Mouse (Mus musculus) midbrain, embryonic 11.5 days (tissue): ENCODE results near the gene Sin3a. TPM values are rescaled to one million over a fixed set of nuclear protein-coding genes. Genes with fewer than 3 reads are reported as not detected.

Experiments used
- ATAC-seq: fragments of 200-750 bp; cut with Nextera tagmentation; 2 replicates; pipeline ENCODE4 v1.8.0; 2017; ENCODE audit warnings: moderate TSS enrichment, moderate library complexity; ENCODE audit not compliant: low FRiP score
- DNase-seq: peaks from one replicate; pipeline ENCODE4 v3.0.0; 2015; ENCODE audit warnings: low spot score; ENCODE audit errors: missing footprints
- H3K27ac ChIP-seq: fragments of 300-500 bp; sonication (generic); 2 replicates; pipeline ENCODE4 v1.5.1; 2014; ENCODE audit warnings: low read depth, low read length
- H3K27me3 ChIP-seq: fragments of 300-500 bp; sonication (generic); 2 replicates; pipeline ENCODE4 v1.6.1; 2014; ENCODE audit warnings: mild to moderate bottlenecking, low read length, moderate library complexity, mixed read lengths; ENCODE audit not compliant: control insufficient read depth, insufficient read depth
- H3K36me3 ChIP-seq: fragments of 300-500 bp; sonication (generic); 2 replicates; pipeline ENCODE4 v1.6.1; 2014; ENCODE audit warnings: mild to moderate bottlenecking, low read length, moderate library complexity, mixed read lengths; ENCODE audit not compliant: control insufficient read depth, insufficient read depth
- H3K4me1 ChIP-seq: fragments of 300-500 bp; sonication (generic); 2 replicates; pipeline ENCODE4 v1.6.1; 2014; ENCODE audit warnings: low read length; ENCODE audit not compliant: control insufficient read depth, insufficient read depth
- H3K4me2 ChIP-seq: fragments of 300-500 bp; sonication (generic); 2 replicates; pipeline ENCODE4 v1.6.1; 2014; ENCODE audit warnings: mild to moderate bottlenecking, moderate library complexity
- H3K4me3 ChIP-seq: fragments of 300-500 bp; sonication (generic); 2 replicates; pipeline ENCODE4 v1.5.1; 2014; ENCODE audit warnings: low read depth, low read length
- H3K9ac ChIP-seq: fragments of 300-500 bp; sonication (generic); 2 replicates; pipeline ENCODE4 v1.6.1; 2014; ENCODE audit warnings: low read length
- H3K9me3 ChIP-seq: fragments of 300-500 bp; sonication (generic); 2 replicates; pipeline ENCODE4 v1.6.1; 2016; ENCODE audit warnings: low read length; ENCODE audit not compliant: control insufficient read depth
- WGBS: fragments of 180-500 bp; shearing (Covaris S2); extraction: QIAGEN DNeasy Blood & Tissue Kit; methylation state at CpG from one replicate; pipeline ENCODE4 v1.1.7; 2014; 5-methylcytosine and 5-hydroxymethylcytosine counted together
- polyA plus RNA-seq: library from polyadenylated mRNA; unstranded; fragments of >200 nt; fragmentation: Nextera tagmentation; extraction: Ambion mirVana; gene quantifications from 2 replicates; pipeline ENCODE4 v1.2.1, GENCODE M21; 2014

Gene Sin3a
- polyA plus RNA-seq, 1 experiment from 2014 or later = 56.1 TPM

- H3K4me1 ChIP-seq = no peaks in the 10 kb centered on the region
- DNase-seq (no peak), ATAC-seq (no peak)
- no peak overlapping the region for H3K4me2 ChIP-seq
- 84% methylated on average over 5 of the region's 5 CpGs for WGBS
- no peaks in the 10 kb centered on the region for H3K27me3 ChIP-seq
- H3K9me3 ChIP-seq = no peaks in the 10 kb centered on the region
- no peaks in the 10 kb centered on the region for H3K36me3 ChIP-seq
- no peak overlapping the region for H3K9ac ChIP-seq
- no peak overlapping the region for H3K27ac ChIP-seq
- H3K4me3 ChIP-seq = no peak overlapping the region
Observed at GRCm38 (mm10) chr9:57168411-57168810, 96.6 kb downstream of the Sin3a start.

Other genes with a start within 250 kb of the Sin3a start
- gene Odf3l1, start 207.4 kb upstream of the Sin3a start, polyA plus RNA-seq = not detected in 2 replicates
- 1.1 and 1.4 TPM in 2 replicates for gene Cspg4, start 207.0 kb upstream of the Sin3a start, polyA plus RNA-seq
- 4.8 and 4.9 TPM in 2 replicates for gene Snx33, start 143.7 kb upstream of the Sin3a start, polyA plus RNA-seq
- 57.0 and 69.4 TPM in 2 replicates for gene Imp3, start 134.6 kb upstream of the Sin3a start, polyA plus RNA-seq
- 28.1 and 28.4 TPM in 2 replicates for gene Snupn, start 121.2 kb upstream of the Sin3a start, polyA plus RNA-seq
- 30.9 and 31.6 TPM in 2 replicates for gene Ptpn9, start 77.1 kb upstream of the Sin3a start, polyA plus RNA-seq
- gene Man2c1, start 58.6 kb downstream of the Sin3a start, polyA plus RNA-seq = 17.5 and 18.0 TPM in 2 replicates
- gene Neil1, start 76.3 kb downstream of the Sin3a start, polyA plus RNA-seq = 5.8 and 5.9 TPM in 2 replicates
- 91.6 and 100.0 TPM in 2 replicates for gene Commd4, start 86.3 kb downstream of the Sin3a start, polyA plus RNA-seq
- not detected in 2 replicates for gene Trcg1, start 164.5 kb downstream of the Sin3a start, polyA plus RNA-seq
- gene 1700017B05Rik, start 190.6 kb downstream of the Sin3a start, polyA plus RNA-seq = 6.4 and 9.3 TPM in 2 replicates